Mouse (Mus musculus) heart, embryonic 12.5 days (tissue): ENCODE measurements around the gene Arntl. TPM values are rescaled to one million over a fixed set of nuclear protein-coding genes. Genes with fewer than 3 reads are reported as not detected.

Source experiments
- ATAC-seq: fragments of 200-750 bp; cut with Nextera tagmentation; 2 replicates; pipeline ENCODE4 v1.8.0; 2017; ENCODE audit warnings: moderate TSS enrichment, moderate library complexity; ENCODE audit not compliant: insufficient number of reproducible peaks, low FRiP score
- H3K27ac ChIP-seq: fragments of 300-500 bp; sonication (generic); 2 replicates; pipeline ENCODE4 v1.5.1; 2016; ENCODE audit warnings: mild to moderate bottlenecking, moderate library complexity; ENCODE audit not compliant: poor library complexity, severe bottlenecking
- H3K27me3 ChIP-seq: fragments of 300-500 bp; sonication (generic); replicated peaks from 2 replicates; pipeline ENCODE4 v1.6.1; 2016; ENCODE audit warnings: mild to moderate bottlenecking, moderate library complexity
- H3K36me3 ChIP-seq: fragments of 300-500 bp; sonication (generic); 2 replicates; pipeline ENCODE4 v1.6.1; 2016; ENCODE audit warnings: mild to moderate bottlenecking, moderate library complexity
- H3K4me1 ChIP-seq: fragments of 300-500 bp; sonication (generic); replicated peaks from 2 replicates; pipeline ENCODE4 v1.6.1; 2016; ENCODE audit warnings: mild to moderate bottlenecking
- H3K4me2 ChIP-seq: fragments of 300-500 bp; sonication (generic); 2 replicates; pipeline ENCODE4 v1.6.1; 2016; ENCODE audit warnings: mild to moderate bottlenecking, moderate library complexity
- H3K4me3 ChIP-seq: fragments of 300-500 bp; sonication (generic); 2 replicates; pipeline ENCODE4 v1.5.1; 2016; ENCODE audit warnings: mild to moderate bottlenecking
- H3K9ac ChIP-seq: fragments of 300-500 bp; sonication (generic); 2 replicates; pipeline ENCODE4 v1.6.1; 2016; ENCODE audit warnings: mild to moderate bottlenecking, moderate library complexity
- H3K9me3 ChIP-seq: fragments of 300-500 bp; sonication (generic); replicated peaks from 2 replicates; pipeline ENCODE4 v1.6.1; 2016; ENCODE audit warnings: mild to moderate bottlenecking, moderate library complexity
- WGBS: fragments of 180-500 bp; shearing (Covaris S2); methylation state at CpG from one replicate; pipeline ENCODE4 v1.1.7; 2016; 5-methylcytosine and 5-hydroxymethylcytosine counted together
- polyA plus RNA-seq: library from polyadenylated mRNA; unstranded; fragments of >200 nt; fragmentation: Nextera tagmentation; extraction: Ambion mirVana; gene quantifications from 2 replicates; pipeline ENCODE4 v1.2.1, GENCODE M21; 2016

Arntl gene
- polyA plus RNA-seq, 1 experiment from 2014 or later, result 6.8 TPM

DNA sequence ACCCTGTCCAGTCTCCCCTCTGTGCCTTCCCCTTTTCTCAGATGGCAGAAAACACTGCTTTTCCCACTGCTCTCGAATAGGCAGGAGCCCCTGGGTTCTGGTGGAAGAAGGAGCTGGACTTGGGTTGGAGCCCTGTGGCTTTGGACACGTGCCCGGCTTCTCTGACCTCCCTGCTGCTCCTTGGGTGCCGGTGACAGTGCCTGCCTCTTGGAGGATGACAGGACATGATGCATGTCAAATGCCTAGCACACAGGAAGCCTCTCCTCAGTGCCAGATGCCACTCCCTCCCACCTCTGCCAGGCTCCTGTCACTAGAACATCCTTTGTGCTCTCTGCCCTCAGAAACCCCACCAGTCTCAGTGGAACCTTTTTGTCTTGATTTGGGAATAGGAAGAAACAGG is 3.2 kb downstream of the Arntl start:
- H3K4me3 ChIP-seq, result no peak overlapping the region
- no peaks in the 10 kb centered on the region for H3K9me3 ChIP-seq
- H3K9ac ChIP-seq, result no peak overlapping the region
- WGBS, result 42% methylated on average over 4 of the region's 4 CpGs
- peaks cover 40% of the 10 kb centered on the region for H3K27me3 ChIP-seq
- H3K4me1 ChIP-seq, result peaks cover 13% of the 10 kb centered on the region; the same call in 1 of the 2 replicates
- no peak overlapping the region for H3K27ac ChIP-seq
- ATAC-seq, result no peak
- no peak overlapping the region for H3K4me2 ChIP-seq
- no peaks in the 10 kb centered on the region for H3K36me3 ChIP-seq

DNA sequence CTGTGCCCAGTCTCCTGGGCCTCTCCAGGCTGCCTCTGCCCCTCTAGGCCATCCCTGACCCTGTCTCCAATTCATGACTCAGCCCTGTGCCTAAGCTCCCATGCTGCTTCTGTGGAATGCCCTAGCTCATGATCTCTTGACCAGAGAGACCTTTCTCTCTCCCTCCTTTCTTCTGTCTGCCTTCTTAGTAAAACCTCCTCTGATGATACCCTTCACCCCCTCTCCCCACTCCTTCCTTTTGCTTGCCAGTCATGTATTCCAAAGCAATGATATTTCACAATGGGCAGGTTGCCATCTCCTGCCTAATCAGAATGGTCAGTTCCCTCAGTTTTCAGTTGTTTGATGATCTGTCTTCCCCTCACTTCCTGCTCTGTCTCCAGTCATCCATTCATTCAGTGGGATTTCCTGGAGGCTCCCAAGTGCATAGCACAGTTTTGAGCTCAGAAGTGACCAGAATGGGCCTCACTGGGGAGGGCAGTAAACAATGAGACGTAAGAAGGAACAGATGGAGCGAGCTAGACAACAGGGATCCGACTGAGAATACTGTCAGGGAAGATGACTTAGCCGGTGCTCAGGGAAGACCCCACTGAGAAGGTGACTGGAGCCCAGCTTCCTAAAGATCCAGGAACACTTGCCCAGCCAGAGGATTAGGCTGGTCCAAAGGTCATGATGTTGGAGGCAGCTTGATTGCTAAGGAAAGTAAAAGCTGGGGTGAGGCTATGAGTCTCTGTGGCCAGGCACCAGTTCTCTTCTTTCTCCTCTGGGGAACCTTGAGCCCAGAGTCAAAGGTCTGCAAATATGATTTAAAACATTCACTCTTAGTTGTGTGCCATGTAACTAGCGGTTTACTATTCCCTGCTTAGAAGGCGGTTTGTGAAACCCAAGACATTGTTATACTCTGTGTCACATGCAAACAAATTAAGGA is 7.2 kb downstream of the Arntl start:
- H3K4me1 ChIP-seq, result 0 out of 2 replicates have a peak, but pooled peaks cover 3% of the 10 kb centered on the region
- H3K27me3 ChIP-seq, result peaks cover 25% of the 10 kb centered on the region
- WGBS, result 59% methylated on average over 6 of the region's 6 CpGs

DNA sequence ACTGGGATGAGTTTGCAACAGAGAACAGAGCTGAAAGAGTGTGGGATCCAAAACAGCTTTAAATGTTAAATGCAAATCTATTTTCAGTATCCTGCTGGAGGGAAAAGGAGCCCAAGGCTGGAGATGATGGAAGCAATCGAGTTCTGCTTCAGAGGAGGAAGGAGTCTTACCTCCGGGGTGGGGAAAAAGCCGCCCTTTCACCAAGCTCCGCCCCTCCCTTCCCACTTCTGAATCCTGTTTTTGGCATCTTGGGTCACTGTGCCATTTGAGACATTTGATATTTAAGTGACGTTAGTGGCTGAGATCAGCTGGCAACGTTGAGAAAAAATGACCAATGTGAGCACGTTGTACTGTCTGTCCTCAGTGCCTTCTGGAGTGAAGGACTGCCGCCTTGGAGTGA is 8.9 kb downstream of the Arntl start:
- ATAC-seq, result no peak
- Histone ChIP-seq H3K27me3 (peaks cover 9% of the 10 kb centered on the region), H3K9me3 (no peaks in the 10 kb centered on the region), H3K9ac (no peak overlapping the region), H3K27ac (no peak overlapping the region), H3K36me3 (no peaks in the 10 kb centered on the region), H3K4me1 (peaks cover 9% of the 10 kb centered on the region; the same call in 1 of the 2 replicates), H3K4me2 (no peak overlapping the region), H3K4me3 (no peak overlapping the region)
- 50% methylated on average over 8 of the region's 8 CpGs for WGBS

More for the DNA sequence above, 7.2 kb downstream of the Arntl start:
- no peaks in the 10 kb centered on the region for H3K9me3 ChIP-seq
- H3K4me3 ChIP-seq, result no peak overlapping the region
- H3K4me2 ChIP-seq, result no peak overlapping the region
- H3K27ac ChIP-seq, result no peak overlapping the region
- no peak for ATAC-seq
- H3K36me3 ChIP-seq, result no peaks in the 10 kb centered on the region
- no peak overlapping the region for H3K9ac ChIP-seq

DNA sequence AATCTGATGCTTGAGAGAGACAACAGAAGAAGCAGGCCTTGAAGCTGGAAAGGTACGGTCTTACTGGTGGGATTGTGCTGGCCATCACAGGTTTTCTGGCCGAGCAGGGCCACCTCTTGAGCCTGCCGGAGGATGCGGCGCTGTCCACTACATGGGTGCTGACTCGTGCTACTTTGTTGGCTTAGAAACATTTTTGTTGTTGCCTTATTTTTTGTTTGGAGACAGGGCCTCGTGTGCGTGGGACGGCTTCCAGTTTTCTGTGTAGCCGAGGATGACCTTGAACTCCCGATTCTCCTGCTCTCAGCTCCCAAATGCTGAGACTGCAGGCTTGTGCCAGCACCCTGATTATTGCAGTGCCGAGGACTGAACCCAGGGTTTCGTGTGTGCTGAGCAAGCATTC is 12.2 kb downstream of the Arntl start:
- Histone ChIP-seq H3K27ac (no peak overlapping the region), H3K4me1 (peaks cover 9% of the 10 kb centered on the region; the same call in 1 of the 2 replicates), H3K36me3 (no peaks in the 10 kb centered on the region), H3K4me3 (no peak overlapping the region), H3K9ac (no peak overlapping the region), H3K27me3 (no peaks in the 10 kb centered on the region), H3K4me2 (no peak overlapping the region), H3K9me3 (no peaks in the 10 kb centered on the region)
- ATAC-seq, result no peak
- WGBS, result 59% methylated on average over 13 of the region's 13 CpGs

DNA sequence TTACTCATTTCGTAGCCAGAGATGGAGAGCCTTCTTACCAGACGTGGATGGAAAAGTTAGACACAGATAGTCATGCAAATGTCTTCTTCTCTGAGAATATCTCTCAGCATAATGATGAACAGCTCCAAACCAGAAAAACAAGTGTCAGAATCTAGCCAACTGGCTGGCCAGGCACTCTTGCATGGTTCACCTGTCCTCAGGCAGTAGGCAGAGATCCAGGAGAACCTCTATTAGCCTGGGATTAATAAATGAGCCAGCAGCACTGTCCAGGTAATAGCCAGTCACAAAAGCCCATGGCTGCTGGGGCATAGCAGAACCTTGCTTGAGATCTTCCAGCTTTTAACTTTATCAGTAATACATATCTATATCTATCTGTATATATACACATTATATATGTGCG is 12.6 kb downstream of the Arntl start:
- WGBS, result 67% methylated on average over 3 of the region's 3 CpGs
- Histone ChIP-seq H3K4me2 (no peak overlapping the region), H3K4me3 (no peak overlapping the region)

GRCm38 (mm10) chr7:113220691-113221238 is 13.5 kb downstream of the Arntl start:
- no peak overlapping the region for H3K4me3 ChIP-seq
- no peak overlapping the region for H3K9ac ChIP-seq
- no peak overlapping the region for H3K27ac ChIP-seq
- H3K9me3 ChIP-seq, result no peaks in the 10 kb centered on the region
- ATAC-seq, result no peak
- H3K4me1 ChIP-seq, result peaks cover 6% of the 10 kb centered on the region; the same call in 1 of the 2 replicates
- no peak overlapping the region for H3K4me2 ChIP-seq
- WGBS, result 61% methylated on average over 6 of the region's 6 CpGs
- H3K27me3 ChIP-seq, result no peaks in the 10 kb centered on the region
- no peaks in the 10 kb centered on the region for H3K36me3 ChIP-seq

More for the DNA sequence above, 12.6 kb downstream of the Arntl start:
- Histone ChIP-seq H3K36me3 (no peaks in the 10 kb centered on the region), H3K27me3 (no peaks in the 10 kb centered on the region), H3K9me3 (no peaks in the 10 kb centered on the region), H3K4me1 (peaks cover 6% of the 10 kb centered on the region; the same call in 1 of the 2 replicates), H3K27ac (no peak overlapping the region), H3K9ac (no peak overlapping the region)
- ATAC-seq, result no peak

- Histone ChIP-seq H3K36me3 (no peaks in the 10 kb centered on the region), H3K9ac (no peak overlapping the region), H3K4me2 (no peak overlapping the region), H3K27ac (no peak overlapping the region), H3K27me3 (no peaks in the 10 kb centered on the region), H3K4me1 (peaks cover 6% of the 10 kb centered on the region; the same call in 1 of the 2 replicates), H3K9me3 (no peaks in the 10 kb centered on the region), H3K4me3 (no peak overlapping the region)
- no peak for ATAC-seq
- WGBS, result 73% methylated on average over 5 of the region's 5 CpGs
Observed at GRCm38 (mm10) chr7:113222821-113223220, 15.6 kb downstream of the Arntl start.

DNA sequence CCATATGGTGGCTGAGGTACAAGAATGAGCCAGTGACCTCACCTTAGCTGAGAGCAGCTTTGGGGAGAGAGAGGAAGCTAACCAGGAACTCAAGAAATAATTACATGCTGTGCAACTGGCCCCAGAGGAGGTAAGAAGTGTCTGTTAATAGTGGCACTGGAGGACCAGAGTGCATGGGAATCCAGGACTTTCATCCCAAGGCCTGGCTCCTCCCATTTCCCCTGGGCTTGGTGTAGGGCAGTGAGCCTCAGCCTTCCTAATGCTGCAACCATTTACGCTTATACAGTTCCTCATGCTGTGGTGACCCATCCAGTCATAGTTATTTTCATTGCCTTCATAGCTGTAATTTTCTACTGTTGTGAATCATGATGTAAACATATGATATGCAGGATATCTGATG is 17.4 kb downstream of the Arntl start:
- 78% methylated on average over 1 of the region's 1 CpGs for WGBS

GRCm38 (mm10) chr7:113228498-113228897 is 21.2 kb downstream of the Arntl start:
- no peak overlapping the region for H3K4me3 ChIP-seq
- no peaks in the 10 kb centered on the region for H3K9me3 ChIP-seq
- no peak overlapping the region for H3K9ac ChIP-seq
- no peak overlapping the region for H3K27ac ChIP-seq
- no peak for ATAC-seq
- H3K27me3 ChIP-seq, result no peaks in the 10 kb centered on the region
- no peaks in the 10 kb centered on the region for H3K36me3 ChIP-seq
- WGBS, result 64% methylated on average over 6 of the region's 6 CpGs
- no peak overlapping the region for H3K4me2 ChIP-seq
- peaks cover 12% of the 10 kb centered on the region; the same call in 1 of the 2 replicates for H3K4me1 ChIP-seq

More for the DNA sequence above, 17.4 kb downstream of the Arntl start:
- no peaks in the 10 kb centered on the region for H3K36me3 ChIP-seq
- no peak for ATAC-seq
- no peaks in the 10 kb centered on the region for H3K9me3 ChIP-seq
- H3K4me2 ChIP-seq, result no peak overlapping the region
- H3K9ac ChIP-seq, result no peak overlapping the region
- no peak overlapping the region for H3K4me3 ChIP-seq
- H3K27me3 ChIP-seq, result no peaks in the 10 kb centered on the region
- H3K27ac ChIP-seq, result no peak overlapping the region
- H3K4me1 ChIP-seq, result peaks cover 18% of the 10 kb centered on the region; the same call in 1 of the 2 replicates

DNA sequence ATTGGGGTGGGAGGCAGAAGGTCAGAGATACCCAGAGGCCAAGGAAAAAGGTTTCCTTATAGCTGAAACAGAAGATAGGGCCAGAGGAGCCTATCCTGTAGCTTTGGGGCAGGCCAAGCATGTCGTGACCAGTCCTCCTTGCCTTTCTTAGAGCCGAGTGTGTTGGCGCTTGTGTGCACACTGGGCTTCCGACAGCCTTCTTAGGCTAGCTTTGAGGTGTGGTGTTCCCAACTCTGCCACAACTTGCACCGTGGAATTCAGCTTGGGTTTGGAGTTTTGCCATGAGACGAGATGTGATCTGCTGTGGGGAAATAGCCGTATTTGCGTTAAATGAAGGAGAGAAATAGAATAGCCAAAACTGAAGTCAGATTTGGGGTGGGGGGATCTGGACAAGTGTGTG is 28.9 kb downstream of the Arntl start:
- Histone ChIP-seq H3K9me3 (no peaks in the 10 kb centered on the region), H3K4me3 (no peak overlapping the region), H3K4me1 (peaks cover 20% of the 10 kb centered on the region), H3K27ac (no peak overlapping the region), H3K9ac (no peak overlapping the region), H3K4me2 (no peak overlapping the region), H3K36me3 (no peaks in the 10 kb centered on the region), H3K27me3 (no peaks in the 10 kb centered on the region)
- ATAC-seq, result no peak
- WGBS, result 87% methylated on average over 8 of the region's 8 CpGs

DNA sequence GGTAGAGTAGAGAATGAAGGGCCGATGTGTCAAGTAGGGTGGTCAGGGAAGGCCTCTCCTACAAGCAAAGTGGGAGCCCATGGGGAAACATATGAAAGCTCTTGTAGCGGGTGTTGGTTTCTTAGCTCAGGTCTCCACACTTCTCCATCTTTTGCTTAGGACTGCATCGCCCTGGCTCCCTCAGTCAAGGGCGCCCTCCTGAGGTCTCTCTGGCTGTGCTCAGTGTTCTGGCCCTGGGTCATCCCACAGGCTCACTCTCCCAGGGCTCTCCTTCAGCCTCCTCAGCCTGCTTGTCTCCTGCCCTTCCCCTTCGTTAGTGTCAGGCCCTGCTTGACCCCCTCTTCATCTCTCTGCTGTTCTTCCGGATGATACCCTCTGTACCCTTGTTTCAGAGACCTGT is 31.1 kb downstream of the Arntl start:
- no peak overlapping the region for H3K4me2 ChIP-seq
- no peaks in the 10 kb centered on the region for H3K27me3 ChIP-seq
- H3K9me3 ChIP-seq, result no peaks in the 10 kb centered on the region
- no peaks in the 10 kb centered on the region for H3K36me3 ChIP-seq
- 79% methylated on average over 6 of the region's 6 CpGs for WGBS
- peaks cover 38% of the 10 kb centered on the region for H3K4me1 ChIP-seq
- no peak overlapping the region for H3K9ac ChIP-seq
- no peak overlapping the region for H3K4me3 ChIP-seq
- no peak overlapping the region for H3K27ac ChIP-seq
- ATAC-seq, result no peak
